Mouse (Mus musculus): Measurements from ENCODE around the gene Twf1. TPM values are rescaled to one million over a fixed set of nuclear protein-coding genes. Genes with fewer than 3 reads are reported as not detected.

Gene Twf1
- total and polyA plus RNA-seq, 3 experiments, result 10.1 to 18.1 (median 12.8) TPM

DNA sequence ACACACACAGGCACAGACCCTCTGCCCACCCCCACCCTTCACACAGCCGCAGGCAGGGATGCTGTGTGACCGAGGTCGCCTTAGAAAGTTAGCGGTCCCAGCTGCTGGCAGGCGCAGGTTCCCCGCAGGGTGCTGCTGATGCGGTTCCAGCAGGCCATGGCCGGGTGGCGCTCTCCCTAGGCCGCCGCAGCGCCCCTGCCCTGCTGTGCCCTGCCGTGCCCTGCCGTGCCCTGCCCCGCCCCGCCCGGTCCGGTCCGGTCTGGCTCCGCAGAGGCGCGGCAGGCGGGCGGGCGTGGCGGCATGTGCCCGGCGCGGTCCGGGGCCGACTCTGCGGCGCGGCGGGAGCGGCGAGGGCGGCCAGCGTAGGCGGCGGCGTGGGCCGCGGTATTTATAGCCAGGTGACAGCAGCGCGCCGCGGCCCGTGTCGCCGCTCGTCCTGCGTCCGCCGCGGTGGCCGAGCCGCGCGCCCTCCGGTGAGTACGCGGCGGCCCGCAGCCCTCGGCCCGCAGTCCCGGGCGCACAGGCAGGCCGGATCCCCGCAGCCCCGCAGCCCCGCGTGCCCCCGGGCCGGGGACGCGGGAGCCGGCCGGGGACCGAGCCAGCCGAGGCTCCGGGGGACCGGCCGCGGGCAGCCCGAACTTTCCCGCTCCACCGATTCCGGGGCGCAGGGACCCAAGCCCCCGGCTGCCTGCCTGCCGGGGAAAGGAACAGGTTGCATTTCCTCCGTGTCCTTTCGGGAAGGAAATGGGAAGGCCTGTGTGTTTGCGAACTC, 39.3 kb upstream of the Twf1 start, which contains the start of gene Tmem117:
Tmem117 (plus strand) TSS at position 403 of the 772 bp plus-strand sequence.
- WGBS, result 2% methylated on average over 87 of the region's 96 CpGs
- intact Hi-C loops (cut with DNase I), result no loop called here
- Histone ChIP-seq H3K27me3 (ENCODE audit: control insufficient read depth, insufficient read depth, low read length) (peaks cover 4% of the 10 kb centered on the region), H3K79me2 (replicated peaks; ENCODE audit: control insufficient read depth, insufficient read depth, low read length) (no peaks in the 10 kb centered on the region), H3K27ac (peak within 1 kb of the TSS; percentile 52), H3K4me1 (ENCODE audit: control insufficient read depth, insufficient read depth, low read length) (no peaks in the 10 kb centered on the region), H3K4me3 (peak within 1 kb of the TSS; percentile 59), H3K36me3 (ENCODE audit: control insufficient read depth, insufficient read depth, low read length) (no peaks in the 10 kb centered on the region), H3K9ac (ENCODE audit: low read depth, low read length) (peak within 1 kb of the TSS; percentile 61)
- TF ChIP-seq EP300 (IDR thresholded peaks at IDR 0.05; ENCODE audit: insufficient read depth, low read depth, low read length) (no peak), POLR2A (IDR thresholded peaks at IDR 0.05; ENCODE audit: insufficient read depth, low read depth, low read length) (no peak), CTCF (IDR thresholded peaks at IDR 0.05) (peak; percentile 13; the same call in 1 of the 2 replicates)
- DNase-seq, result peak; percentile 52 to 62

DNA sequence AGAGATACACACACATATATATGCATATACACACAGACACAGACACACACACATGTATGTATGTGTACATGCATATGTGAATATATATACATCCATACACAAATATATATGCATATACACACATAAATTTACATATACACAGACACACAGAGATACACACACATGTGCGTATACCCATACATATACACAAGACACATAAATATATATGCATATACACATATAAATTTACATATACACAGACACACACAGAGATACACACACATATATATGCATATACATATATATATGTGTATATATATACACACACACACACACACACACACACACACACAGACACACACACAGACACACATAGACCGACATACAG, 38.8 kb upstream of the Twf1 start:
- intact Hi-C loops (cut with DNase I), result no loop called here
- Histone ChIP-seq H3K4me3 (no peak overlapping the region), H3K36me3 (ENCODE audit: control insufficient read depth, insufficient read depth, low read length) (no peaks in the 10 kb centered on the region), H3K9ac (ENCODE audit: low read depth, low read length) (peak overlapping the region; percentile 61), H3K79me2 (replicated peaks; ENCODE audit: control insufficient read depth, insufficient read depth, low read length) (no peaks in the 10 kb centered on the region), H3K4me1 (ENCODE audit: control insufficient read depth, insufficient read depth, low read length) (no peaks in the 10 kb centered on the region), H3K27me3 (ENCODE audit: control insufficient read depth, insufficient read depth, low read length) (peaks cover 4% of the 10 kb centered on the region), H3K27ac (no peak overlapping the region)
- 57% methylated on average over 2 of the region's 2 CpGs for WGBS
- TF ChIP-seq EP300 (IDR thresholded peaks at IDR 0.05; ENCODE audit: insufficient read depth, low read depth, low read length), result no peak
- TF ChIP-seq CTCF (IDR thresholded peaks at IDR 0.05), result no peak
- TF ChIP-seq POLR2A (IDR thresholded peaks at IDR 0.05; ENCODE audit: insufficient read depth, low read depth, low read length), result no peak
- DNase-seq, result no peak

DNA sequence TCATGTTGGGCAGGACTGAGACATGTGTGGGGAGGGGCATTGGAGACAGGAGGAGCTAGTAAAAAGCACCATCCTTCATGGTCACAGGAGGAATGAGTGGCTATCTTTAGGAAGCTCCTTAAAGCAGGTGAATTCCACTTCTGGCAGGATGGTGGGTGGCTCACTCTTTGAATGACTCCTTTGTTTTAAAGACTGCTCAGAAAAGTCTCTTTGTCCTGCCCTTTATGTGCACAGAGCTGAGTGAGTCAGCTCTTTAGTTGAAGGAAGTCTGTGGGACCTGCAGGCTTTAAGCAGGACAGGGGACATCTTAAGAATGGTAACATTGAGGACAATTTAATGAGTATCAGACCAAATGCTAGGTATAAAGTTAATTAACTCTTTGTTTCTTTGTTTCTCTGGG, 31.2 kb upstream of the Twf1 start:
- DNase-seq, result no peak
- intact Hi-C loops (cut with DNase I), result no loop called here
- Histone ChIP-seq H3K4me3 (no peak overlapping the region), H3K9ac (ENCODE audit: low read depth, low read length) (no peak overlapping the region), H3K79me2 (replicated peaks; ENCODE audit: control insufficient read depth, insufficient read depth, low read length) (no peaks in the 10 kb centered on the region), H3K36me3 (ENCODE audit: control insufficient read depth, insufficient read depth, low read length) (no peaks in the 10 kb centered on the region), H3K27me3 (ENCODE audit: control insufficient read depth, insufficient read depth, low read length) (no peaks in the 10 kb centered on the region), H3K4me1 (ENCODE audit: control insufficient read depth, insufficient read depth, low read length) (no peaks in the 10 kb centered on the region), H3K27ac (no peak overlapping the region)
- TF ChIP-seq POLR2A (IDR thresholded peaks at IDR 0.05; ENCODE audit: insufficient read depth, low read depth, low read length) (no peak), CTCF (IDR thresholded peaks at IDR 0.05) (no peak), EP300 (IDR thresholded peaks at IDR 0.05; ENCODE audit: insufficient read depth, low read depth, low read length) (no peak)

DNA sequence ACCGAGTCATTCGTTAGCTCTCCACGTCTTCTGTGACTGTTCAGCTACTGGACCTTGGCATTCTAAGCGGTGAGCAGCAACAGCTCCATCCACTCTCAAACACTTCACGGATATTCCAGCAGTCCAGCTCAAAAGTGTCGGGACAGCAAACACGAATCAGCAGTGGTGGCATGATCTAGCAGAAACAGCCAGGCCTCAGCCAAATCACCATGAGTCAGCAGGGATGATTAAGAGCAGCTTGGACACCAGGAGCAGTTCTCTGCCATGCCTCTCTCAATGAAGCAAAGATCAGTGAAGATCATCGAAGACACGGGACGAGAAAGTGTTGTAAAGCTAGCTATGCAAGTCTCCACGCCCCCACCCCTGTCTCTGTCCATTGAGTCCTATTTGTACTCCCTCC, 26.3 kb upstream of the Twf1 start:
- H3K27me3 ChIP-seq (ENCODE audit: control insufficient read depth, insufficient read depth, low read length), result no peaks in the 10 kb centered on the region
- DNase-seq, result no peak
- intact Hi-C loops (cut with DNase I), result no loop called here
- no peaks in the 10 kb centered on the region for H3K4me1 ChIP-seq (ENCODE audit: control insufficient read depth, insufficient read depth, low read length)
- TF ChIP-seq POLR2A (IDR thresholded peaks at IDR 0.05; ENCODE audit: insufficient read depth, low read depth, low read length) (no peak), EP300 (IDR thresholded peaks at IDR 0.05; ENCODE audit: insufficient read depth, low read depth, low read length) (no peak), CTCF (IDR thresholded peaks at IDR 0.05) (no peak)
- no peak overlapping the region for H3K4me3 ChIP-seq
- no peaks in the 10 kb centered on the region for H3K36me3 ChIP-seq (ENCODE audit: control insufficient read depth, insufficient read depth, low read length)
- no peak overlapping the region for H3K27ac ChIP-seq
- no peak overlapping the region for H3K9ac ChIP-seq (ENCODE audit: low read depth, low read length)
- 89% methylated on average over 11 of the region's 11 CpGs for WGBS
- no peaks in the 10 kb centered on the region for H3K79me2 ChIP-seq (replicated peaks; ENCODE audit: control insufficient read depth, insufficient read depth, low read length)

DNA sequence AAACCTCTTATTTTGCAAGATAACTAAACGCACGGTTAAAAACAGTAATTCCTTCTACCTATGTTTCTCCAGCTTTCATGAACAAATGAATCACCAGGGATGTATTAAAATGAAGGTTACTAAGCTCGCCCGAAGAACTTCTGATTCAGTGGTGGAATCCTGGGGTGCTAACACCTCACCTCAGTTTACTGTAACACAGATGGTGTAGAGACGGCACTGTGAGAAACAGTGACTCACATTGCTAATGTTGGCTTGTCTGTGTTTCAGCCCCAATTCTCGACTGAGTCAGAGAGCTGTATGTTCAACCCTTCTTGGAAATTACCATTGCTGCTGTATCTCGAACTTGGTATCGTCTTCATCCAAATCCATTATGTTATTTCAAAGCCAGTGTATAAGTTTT, 18.1 kb upstream of the Twf1 start:
- H3K27ac ChIP-seq, result no peak overlapping the region
- no peaks in the 10 kb centered on the region for H3K27me3 ChIP-seq (ENCODE audit: control insufficient read depth, insufficient read depth, low read length)
- intact Hi-C loops (cut with DNase I), result loop anchor here (10.0 kb wide), 1 partner anchor 57 kb away; no protein-coding TSS in a partner anchor
- no peaks in the 10 kb centered on the region for H3K4me1 ChIP-seq (ENCODE audit: control insufficient read depth, insufficient read depth, low read length)
- TF ChIP-seq EP300 (IDR thresholded peaks at IDR 0.05; ENCODE audit: insufficient read depth, low read depth, low read length) (no peak), POLR2A (IDR thresholded peaks at IDR 0.05; ENCODE audit: insufficient read depth, low read depth, low read length) (no peak), CTCF (IDR thresholded peaks at IDR 0.05) (no peak)
- no peak for DNase-seq
- no peak overlapping the region for H3K4me3 ChIP-seq
- no peaks in the 10 kb centered on the region for H3K79me2 ChIP-seq (replicated peaks; ENCODE audit: control insufficient read depth, insufficient read depth, low read length)
- H3K9ac ChIP-seq (ENCODE audit: low read depth, low read length), result no peak overlapping the region
- no peaks in the 10 kb centered on the region for H3K36me3 ChIP-seq (ENCODE audit: control insufficient read depth, insufficient read depth, low read length)
- WGBS, result 85% methylated on average over 8 of the region's 8 CpGs

DNA sequence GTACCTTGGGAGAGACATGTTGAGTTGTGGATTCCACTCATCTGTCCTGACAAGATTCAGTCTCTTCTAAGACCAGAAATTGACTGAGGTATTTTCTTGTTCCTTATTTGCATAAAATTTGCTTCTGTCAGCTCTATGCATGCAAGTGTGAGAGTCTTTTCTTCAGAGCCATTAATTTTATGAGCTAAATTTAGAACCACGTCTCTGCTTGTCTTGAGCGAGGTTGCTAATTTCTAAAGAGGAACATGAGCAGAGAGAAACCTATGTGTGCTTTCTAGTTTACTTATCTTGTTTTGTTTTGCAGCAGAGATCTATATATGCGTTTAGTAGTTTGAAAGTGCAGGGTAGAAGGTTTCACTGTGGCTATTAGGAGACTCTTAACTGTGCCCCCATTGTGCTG, 12.8 kb upstream of the Twf1 start:
- Histone ChIP-seq H3K27me3 (ENCODE audit: control insufficient read depth, insufficient read depth, low read length) (no peaks in the 10 kb centered on the region), H3K4me3 (no peak overlapping the region), H3K27ac (no peak overlapping the region), H3K4me1 (ENCODE audit: control insufficient read depth, insufficient read depth, low read length) (no peaks in the 10 kb centered on the region), H3K9ac (ENCODE audit: low read depth, low read length) (no peak overlapping the region), H3K36me3 (ENCODE audit: control insufficient read depth, insufficient read depth, low read length) (no peaks in the 10 kb centered on the region), H3K79me2 (replicated peaks; ENCODE audit: control insufficient read depth, insufficient read depth, low read length) (no peaks in the 10 kb centered on the region)
- intact Hi-C loops (cut with DNase I), result loop anchor here (10.0 kb wide), 1 partner anchor 62 kb away; no protein-coding TSS in a partner anchor
- 54% methylated on average over 3 of the region's 3 CpGs for WGBS
- DNase-seq, result no peak
- TF ChIP-seq POLR2A (IDR thresholded peaks at IDR 0.05; ENCODE audit: insufficient read depth, low read depth, low read length) (no peak), EP300 (IDR thresholded peaks at IDR 0.05; ENCODE audit: insufficient read depth, low read depth, low read length) (no peak), CTCF (IDR thresholded peaks at IDR 0.05) (no peak)
